Mouse (Mus musculus): ENCODE results near the gene Ghrh.

GRCm38 (mm10) chr2:157320135-157320534 is 27.2 kb downstream of the Ghrh start:
- TF ChIP-seq CTCF (IDR thresholded peaks at IDR 0.05; ENCODE audit: extremely low read depth, insufficient read depth, insufficient read length, insufficient replicate concordance) = no peak
- TF ChIP-seq POLR2A (IDR thresholded peaks at IDR 0.05; ENCODE audit: low read depth, low read length) = no peak

All from spleen, adult 2 months (tissue).